In the genomic region with DNA sequence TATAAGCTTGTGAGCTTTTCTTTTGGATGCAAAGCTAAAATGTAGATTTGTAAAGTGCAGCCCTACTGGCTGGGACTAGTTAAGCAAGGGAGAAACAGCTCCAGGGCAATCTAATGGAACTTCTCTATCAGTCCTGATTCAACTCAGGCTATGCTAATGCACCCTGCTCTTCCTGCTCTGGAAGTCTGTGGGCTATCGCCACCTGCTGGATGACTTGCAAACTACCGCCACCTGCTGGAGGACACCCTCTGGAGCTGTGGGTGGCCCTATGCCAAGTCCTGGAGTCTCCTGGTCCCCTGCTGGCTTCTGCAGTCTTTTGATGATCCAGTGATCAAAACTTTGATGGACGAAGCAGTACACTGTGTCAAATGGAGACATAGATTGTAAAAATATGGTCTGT, we compare ENCODE assay signal across 8 mouse cellular contexts.
DNase-seq lines count a peak whose midpoint lies in the region; ATAC-seq lines count a peak whose summit lies in the region.

No protein-coding gene starts in this region.

- no peaks in the 10 kb centered on the region for H3K9me3 ChIP-seq in hindbrain, embryonic 15.5 days

- no peak overlapping the region for H3K4me3 ChIP-seq in hindbrain, embryonic 15.5 days

- no peaks in the 10 kb centered on the region for H3K27me3 ChIP-seq in hindbrain, embryonic 15.5 days

- H3K36me3 ChIP-seq in hindbrain, embryonic 15.5 days = no peaks in the 10 kb centered on the region

- no peak overlapping the region for H3K9ac ChIP-seq in hindbrain, embryonic 15.5 days

- no peak overlapping the region for H3K4me2 ChIP-seq in hindbrain, embryonic 15.5 days

- no peaks in the 10 kb centered on the region for H3K4me1 ChIP-seq in hindbrain, embryonic 15.5 days (replicated peaks)

- 9% methylated on average over 3 of the region's 3 CpGs for WGBS in hindbrain, embryonic 15.5 days

- 0 out of 2 replicates have a peak, but pooled peaks have one; percentile 42 for ATAC-seq in hindbrain, embryonic 15.5 days (ENCODE audit: low FRiP score, low read depth)
- peak; percentile 97 for ATAC-seq in megakaryocyte progenitor cell, adult 5-6 weeks (replicated peaks; ENCODE audit: poor library complexity)
- ATAC-seq in inflammation-experienced regulatory T-cells, adult 6 months = no peak

- H3K27ac ChIP-seq in hindbrain, embryonic 15.5 days (replicated peaks) = no peak overlapping the region

- peak; percentile 93 for DNase-seq in ZHBTc4 (ENCODE audit: low read depth, low spot score)
- DNase-seq in cerebellum, adult 9-10 months = peak; percentile 49
- peak; percentile 46 to 90 for DNase-seq in frontal cortex, adult 2 months (ENCODE audit: extremely low spot score in 1 of 2, low spot score in 1 of 2)
- peak; percentile 62 to 83 for DNase-seq in layer of hippocampus, postnatal 25 days (ENCODE audit: extremely low spot score in 1 of 2, low spot score in 1 of 2)
- DNase-seq in right cerebral cortex, postnatal 36 days (ENCODE audit: low spot score in 2 of 2) = peak; percentile 57 to 62
